Mouse (Mus musculus) limb, embryonic 10.5 days (tissue): ENCODE measurements around the gene Ostf1. TPM values are rescaled to one million over a fixed set of nuclear protein-coding genes. Genes with fewer than 3 reads are reported as not detected.

Experiments used
- DNase-seq: peaks from one replicate; pipeline ENCODE4 v3.0.0-alpha.2; 2017; ENCODE audit warnings: low spot score
- H3K27ac ChIP-seq: fragments of 300-500 bp; sonication (generic); 2 replicates; pipeline ENCODE4 v1.5.1; 2016; ENCODE audit warnings: mild to moderate bottlenecking
- H3K27me3 ChIP-seq: fragments of 300-500 bp; sonication (generic); 2 replicates; pipeline ENCODE4 v1.6.1; 2016; ENCODE audit warnings: low read depth, mild to moderate bottlenecking; ENCODE audit not compliant: poor library complexity, severe bottlenecking
- H3K36me3 ChIP-seq: fragments of 300-500 bp; sonication (generic); 2 replicates; pipeline ENCODE4 v1.6.1; 2016; ENCODE audit warnings: mild to moderate bottlenecking, moderate library complexity
- H3K4me1 ChIP-seq: fragments of 300-500 bp; sonication (generic); 2 replicates; pipeline ENCODE4 v1.6.1; 2016
- H3K4me3 ChIP-seq: fragments of 300-500 bp; sonication (generic); 2 replicates; pipeline ENCODE4 v1.5.1; 2016; ENCODE audit warnings: mild to moderate bottlenecking, moderate library complexity
- H3K9me3 ChIP-seq: fragments of 300-500 bp; sonication (generic); replicated peaks from 2 replicates; pipeline ENCODE4 v1.6.1; 2016; ENCODE audit warnings: mild to moderate bottlenecking
- WGBS: fragments of 180-500 bp; shearing (Covaris S2); methylation state at CpG from one replicate; pipeline ENCODE4 v1.1.7; 2016; 5-methylcytosine and 5-hydroxymethylcytosine counted together
- polyA plus RNA-seq: library from polyadenylated mRNA; unstranded; fragments of >200 nt; fragmentation: Nextera tagmentation; extraction: Ambion mirVana; gene quantifications from 2 replicates; pipeline ENCODE4 v1.2.1, GENCODE M21; 2016

Ostf1 gene
- polyA plus RNA-seq, result 31.9 and 32.0 TPM in 2 replicates

- H3K27me3 ChIP-seq, result 0 out of 2 replicates have a peak, but pooled peaks cover 5% of the 10 kb centered on the region
- H3K4me3 ChIP-seq, result peak within 1 kb of the TSS; percentile 82
- H3K4me1 ChIP-seq, result peaks cover 17% of the 10 kb centered on the region
- no peaks in the 10 kb centered on the region for H3K9me3 ChIP-seq
- peak within 1 kb of the TSS; percentile 83 for H3K27ac ChIP-seq
- peak; percentile 96 for DNase-seq
- WGBS, result under 1% methylated on average over 51 of the region's 51 CpGs
- no peaks in the 10 kb centered on the region for H3K36me3 ChIP-seq
These were observed at the start of gene Ostf1, which contains the start of gene Nmrk1 for GRCm38 (mm10) chr19:18631644-18632219. Gene Ostf1, minus strand, starts transcription at chr19:18631823. Gene Nmrk1, plus strand, starts transcription at chr19:18631950.

- Histone ChIP-seq H3K27ac (no peak overlapping the region), H3K27me3 (no peaks in the 10 kb centered on the region), H3K4me3 (peak overlapping the region; percentile 86; the same call in 1 of the 2 replicates), H3K9me3 (no peaks in the 10 kb centered on the region), H3K4me1 (peaks cover 25% of the 10 kb centered on the region), H3K36me3 (0 out of 2 replicates have a peak, but pooled peaks cover 3% of the 10 kb centered on the region)
- 21% methylated on average over 4 of the region's 4 CpGs for WGBS
- no peak for DNase-seq
These were observed 41.5 kb upstream of the Ostf1 start for GRCm38 (mm10) chr19:18673116-18673515.

DNA sequence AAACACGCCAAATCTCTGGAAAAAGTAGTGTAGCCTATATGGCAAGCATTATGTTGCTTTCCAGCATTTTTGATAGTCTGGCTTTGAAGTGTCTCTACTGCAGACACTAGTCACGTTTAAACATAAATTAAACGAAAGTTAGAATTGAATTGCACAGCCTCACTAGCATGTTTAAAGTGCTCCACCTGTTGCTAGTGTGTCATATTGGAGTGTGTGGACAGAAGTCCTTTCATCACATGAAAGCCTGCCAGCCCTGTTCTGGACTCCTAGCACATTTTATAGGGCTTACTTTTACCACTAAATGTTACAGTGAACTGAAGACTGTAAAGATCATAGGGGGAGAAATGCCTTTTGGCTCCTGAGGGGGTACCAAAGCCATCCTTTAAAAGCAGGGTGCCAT is 40.9 kb upstream of the Ostf1 start:
- DNase-seq, result no peak
- Histone ChIP-seq H3K9me3 (no peaks in the 10 kb centered on the region), H3K4me1 (peaks cover 25% of the 10 kb centered on the region), H3K36me3 (no peaks in the 10 kb centered on the region), H3K27me3 (no peaks in the 10 kb centered on the region), H3K27ac (no peak overlapping the region), H3K4me3 (peak overlapping the region; percentile 86)
- whole genome bisulfite sequencing, result 71% methylated on average over 3 of the region's 3 CpGs

DNA sequence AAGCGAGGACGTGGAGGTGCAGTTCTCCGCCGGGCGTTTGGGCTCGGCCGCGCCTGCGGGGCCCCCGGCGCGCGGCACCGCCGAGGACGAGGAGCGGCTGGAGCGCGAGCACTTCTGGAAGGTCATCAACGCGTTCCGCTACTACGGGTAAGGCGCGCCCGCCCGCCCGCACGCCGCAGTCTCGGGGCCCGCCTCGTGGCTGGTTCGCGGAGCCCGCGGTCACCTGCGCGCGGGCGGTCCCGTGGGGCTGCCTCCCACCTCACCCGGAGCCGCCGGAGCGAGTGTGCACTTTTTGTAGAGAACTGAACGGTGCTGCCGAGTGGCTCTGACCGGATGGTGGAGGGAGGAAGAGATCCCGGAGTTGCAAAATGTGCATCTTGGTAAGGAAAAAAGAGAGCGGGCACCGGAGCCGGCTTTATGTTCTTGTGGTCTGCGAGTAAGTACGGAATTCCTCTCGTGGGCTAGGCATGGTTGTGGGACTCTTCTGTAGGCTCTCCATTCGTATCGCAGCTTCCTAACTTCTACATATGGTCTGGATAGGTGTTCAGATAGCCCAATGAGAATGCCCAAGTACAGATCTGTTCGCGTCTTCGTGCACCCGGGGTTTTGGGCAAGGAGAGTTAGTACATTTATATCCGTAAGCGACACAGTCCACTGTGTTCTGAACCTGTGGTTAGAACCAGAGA is 39.6 kb upstream of the Ostf1 start:
- Histone ChIP-seq H3K4me1 (peaks cover 25% of the 10 kb centered on the region), H3K27me3 (no peaks in the 10 kb centered on the region), H3K27ac (peak overlapping the region; percentile 94), H3K9me3 (no peaks in the 10 kb centered on the region), H3K36me3 (no peaks in the 10 kb centered on the region), H3K4me3 (peak overlapping the region; percentile 86)
- WGBS, result under 1% methylated on average over 64 of the region's 64 CpGs
- peak; percentile 73 for DNase-seq

GRCm38 (mm10) chr19:18670608-18671007 is 39.0 kb upstream of the Ostf1 start, which contains the start of gene Carnmt1:
Gene Carnmt1, plus strand, starts transcription at chr19:18670764.
- Histone ChIP-seq H3K9me3 (no peaks in the 10 kb centered on the region), H3K4me1 (peaks cover 25% of the 10 kb centered on the region), H3K4me3 (peak within 1 kb of the TSS; percentile 86), H3K27me3 (no peaks in the 10 kb centered on the region), H3K36me3 (no peaks in the 10 kb centered on the region), H3K27ac (peak within 1 kb of the TSS; percentile 94)
- peak; percentile 97 for DNase-seq
- under 1% methylated on average over 57 of the region's 58 CpGs for WGBS

DNA sequence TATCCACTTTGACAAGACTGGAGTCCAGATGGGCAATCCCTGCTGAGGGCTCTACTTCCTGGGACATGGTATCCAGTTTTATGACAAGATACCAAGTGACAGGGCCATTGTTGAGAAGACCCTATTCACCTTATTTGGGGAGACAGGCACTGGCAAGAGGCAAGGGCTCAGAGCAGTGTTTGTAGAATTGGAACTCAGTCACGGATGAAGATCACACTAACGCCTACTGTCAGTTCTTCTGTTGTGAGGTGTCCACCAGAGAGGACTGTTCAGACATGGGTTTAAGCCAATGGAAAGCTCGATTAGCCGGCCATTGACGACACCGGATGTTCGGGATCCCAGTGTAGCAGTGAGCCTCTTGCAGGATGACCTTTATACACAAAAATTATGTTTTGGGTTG is 37.9 kb upstream of the Ostf1 start:
- DNase-seq, result no peak
- no peak overlapping the region for H3K27ac ChIP-seq
- peaks cover 25% of the 10 kb centered on the region for H3K4me1 ChIP-seq
- no peak overlapping the region for H3K4me3 ChIP-seq
- WGBS, result 97% methylated on average over 7 of the region's 7 CpGs
- H3K27me3 ChIP-seq, result no peaks in the 10 kb centered on the region
- H3K36me3 ChIP-seq, result no peaks in the 10 kb centered on the region
- no peaks in the 10 kb centered on the region for H3K9me3 ChIP-seq

DNA sequence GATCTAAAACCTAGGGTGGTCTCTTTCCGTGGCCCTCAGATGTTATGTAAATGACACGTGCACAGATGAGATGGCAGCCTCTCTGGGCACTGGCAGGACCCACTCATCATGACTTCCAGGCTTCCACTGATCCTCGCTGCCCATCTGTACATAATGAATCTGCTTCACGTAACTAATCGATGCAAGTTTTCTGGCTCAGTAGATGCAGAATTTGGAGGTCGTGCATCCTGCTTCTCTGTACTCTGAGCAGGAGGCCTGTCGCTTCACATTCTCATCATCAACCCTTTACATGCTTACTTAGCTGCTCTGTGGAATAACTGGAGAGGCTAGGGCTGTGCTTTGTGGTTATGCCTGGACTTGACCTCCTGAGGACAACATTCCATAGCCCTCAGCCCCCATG is 35.3 kb upstream of the Ostf1 start:
- Histone ChIP-seq H3K36me3 (no peaks in the 10 kb centered on the region), H3K9me3 (no peaks in the 10 kb centered on the region), H3K27me3 (no peaks in the 10 kb centered on the region), H3K27ac (no peak overlapping the region), H3K4me3 (no peak overlapping the region), H3K4me1 (peaks cover 9% of the 10 kb centered on the region)
- DNase-seq, result no peak
- 92% methylated on average over 7 of the region's 7 CpGs for WGBS

GRCm38 (mm10) chr19:18663904-18664303 is 32.3 kb upstream of the Ostf1 start:
- 63% methylated on average over 2 of the region's 2 CpGs for WGBS
- no peaks in the 10 kb centered on the region for H3K4me1 ChIP-seq

DNA sequence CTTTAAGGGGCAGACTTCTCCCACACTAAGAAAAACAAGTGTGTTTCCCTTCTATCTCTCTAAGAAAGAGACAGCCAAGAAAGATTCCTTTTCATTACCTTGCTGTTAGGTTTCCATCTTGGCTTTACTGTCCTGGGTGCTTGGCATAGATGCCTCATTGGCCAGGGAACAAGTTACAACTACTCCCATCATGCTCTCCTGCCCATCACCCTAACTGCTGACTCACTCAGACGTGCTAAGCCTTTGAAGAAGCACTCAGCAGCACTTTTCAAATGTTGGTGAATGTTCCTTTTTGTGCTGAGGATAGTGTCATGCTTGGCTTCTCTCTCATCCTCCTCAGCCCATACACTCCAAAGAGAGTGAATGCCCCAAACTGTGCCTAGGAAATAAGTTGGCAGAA is 30.1 kb upstream of the Ostf1 start:
- 66% methylated on average over 1 of the region's 1 CpGs for WGBS
- H3K27me3 ChIP-seq, result no peaks in the 10 kb centered on the region
- DNase-seq, result no peak
- H3K4me3 ChIP-seq, result no peak overlapping the region
- no peaks in the 10 kb centered on the region for H3K4me1 ChIP-seq
- no peaks in the 10 kb centered on the region for H3K9me3 ChIP-seq
- H3K36me3 ChIP-seq, result no peaks in the 10 kb centered on the region
- H3K27ac ChIP-seq, result no peak overlapping the region

More at GRCm38 (mm10) chr19:18663904-18664303, 32.3 kb upstream of the Ostf1 start:
- Histone ChIP-seq H3K36me3 (no peaks in the 10 kb centered on the region), H3K9me3 (no peaks in the 10 kb centered on the region), H3K27ac (no peak overlapping the region), H3K4me3 (no peak overlapping the region), H3K27me3 (no peaks in the 10 kb centered on the region)
- no peak for DNase-seq

- H3K27ac ChIP-seq, result no peak overlapping the region
- 85% methylated on average over 3 of the region's 3 CpGs for WGBS
These were observed 28.8 kb upstream of the Ostf1 start for GRCm38 (mm10) chr19:18660466-18660865.

GRCm38 (mm10) chr19:18659349-18659748 is 27.7 kb upstream of the Ostf1 start:
- H3K4me1 ChIP-seq, result no peaks in the 10 kb centered on the region
- no peaks in the 10 kb centered on the region for H3K27me3 ChIP-seq
- no peak overlapping the region for H3K27ac ChIP-seq
- WGBS, result 86% methylated on average over 1 of the region's 1 CpGs
- DNase-seq, result no peak
- no peaks in the 10 kb centered on the region for H3K9me3 ChIP-seq
- no peaks in the 10 kb centered on the region for H3K36me3 ChIP-seq
- H3K4me3 ChIP-seq, result no peak overlapping the region

More at GRCm38 (mm10) chr19:18660466-18660865, 28.8 kb upstream of the Ostf1 start:
- no peak for DNase-seq
- Histone ChIP-seq H3K27me3 (no peaks in the 10 kb centered on the region), H3K4me1 (no peaks in the 10 kb centered on the region), H3K4me3 (no peak overlapping the region), H3K36me3 (no peaks in the 10 kb centered on the region), H3K9me3 (no peaks in the 10 kb centered on the region)

- WGBS, result 80% methylated on average over 4 of the region's 4 CpGs
- Histone ChIP-seq H3K27me3 (no peaks in the 10 kb centered on the region), H3K9me3 (no peaks in the 10 kb centered on the region), H3K4me3 (no peak overlapping the region), H3K36me3 (no peaks in the 10 kb centered on the region), H3K4me1 (no peaks in the 10 kb centered on the region), H3K27ac (no peak overlapping the region)
- no peak for DNase-seq
These were observed 26.9 kb upstream of the Ostf1 start for GRCm38 (mm10) chr19:18658473-18658872.

- no peaks in the 10 kb centered on the region for H3K27me3 ChIP-seq
- 89% methylated on average over 7 of the region's 7 CpGs for WGBS
These were observed 24.4 kb upstream of the Ostf1 start for GRCm38 (mm10) chr19:18655999-18656398.

More at GRCm38 (mm10) chr19:18655999-18656398, 24.4 kb upstream of the Ostf1 start:
- H3K27ac ChIP-seq, result no peak overlapping the region
- no peaks in the 10 kb centered on the region for H3K9me3 ChIP-seq
- DNase-seq, result no peak
- H3K4me3 ChIP-seq, result no peak overlapping the region
- 0 out of 2 replicates have a peak, but pooled peaks cover 3% of the 10 kb centered on the region for H3K4me1 ChIP-seq
- H3K36me3 ChIP-seq, result no peaks in the 10 kb centered on the region
